Mouse (Mus musculus) spleen, adult 2 months (tissue): Measurements from ENCODE around the gene Nrros.

ENCODE experiments used
- CTCF ChIP-seq: fragments of 200-500 bp; IDR thresholded peaks from 2 replicates; pipeline ENCODE4 v1.5.1; 2011; ENCODE audit warnings: mild to moderate bottlenecking, inconsistent platforms; ENCODE audit not compliant: insufficient read depth, insufficient read length, insufficient replicate concordance; ENCODE audit errors: extremely low read depth
- POLR2A ChIP-seq: fragments of 200-500 bp; IDR thresholded peaks from 2 replicates; pipeline ENCODE4 v1.6.1; 2011; ENCODE audit warnings: low read depth, low read length, inconsistent platforms

- TF ChIP-seq POLR2A (no peak), CTCF (no peak)
Observed at GRCm38 (mm10) chr16:32124020-32124419, 41.4 kb downstream of the Nrros start.
